Mouse (Mus musculus) small intestine, adult 2 months (tissue): ENCODE measurements at regions not wholly inside any gene's neighbourhood (a gene's known extent, or its start where the extent isn't known, plus 50 kb on each side); places are given as distances from the start of the nearest gene placed in this dataset.
"Not testable (repeated sequence)": the region's sequence is repeated elsewhere in the genome, so short reads cannot be mapped to it uniquely, and the experiment has no call there.

ENCODE experiments used
- H3K27ac ChIP-seq: fragments of 200-500 bp; 2 replicates; pipeline ENCODE4 v1.5.1; 2012; ENCODE audit warnings: low read depth, low read length, control low read depth, inconsistent platforms; ENCODE audit not compliant: insufficient read depth
- H3K27me3 ChIP-seq: fragments of 200-500 bp; 2 replicates; pipeline ENCODE4 v1.6.1; 2012; ENCODE audit warnings: mild to moderate bottlenecking, moderate library complexity, low read length, inconsistent platforms; ENCODE audit not compliant: control insufficient read depth, insufficient read depth
- H3K36me3 ChIP-seq: fragments of 200-500 bp; 2 replicates; pipeline ENCODE4 v1.6.1; 2012; ENCODE audit warnings: mild to moderate bottlenecking, low read length, control low read depth, inconsistent platforms; ENCODE audit not compliant: control insufficient read depth, insufficient read depth
- H3K4me1 ChIP-seq: fragments of 200-500 bp; 2 replicates; pipeline ENCODE4 v1.6.1; 2012; ENCODE audit warnings: low read length, inconsistent platforms, mixed read lengths; ENCODE audit not compliant: control insufficient read depth, insufficient read depth, insufficient read length
- H3K4me3 ChIP-seq: fragments of 200-500 bp; 2 replicates; pipeline ENCODE4 v1.5.1; 2012; ENCODE audit warnings: low read depth, mild to moderate bottlenecking, control low read depth, inconsistent platforms, low read length, moderate library complexity
- WGBS: fragments of 180-500 bp; shearing (Covaris S2); methylation state at CpG from one replicate; pipeline ENCODE4 v1.1.7; 2018; 5-methylcytosine and 5-hydroxymethylcytosine counted together

DNA sequence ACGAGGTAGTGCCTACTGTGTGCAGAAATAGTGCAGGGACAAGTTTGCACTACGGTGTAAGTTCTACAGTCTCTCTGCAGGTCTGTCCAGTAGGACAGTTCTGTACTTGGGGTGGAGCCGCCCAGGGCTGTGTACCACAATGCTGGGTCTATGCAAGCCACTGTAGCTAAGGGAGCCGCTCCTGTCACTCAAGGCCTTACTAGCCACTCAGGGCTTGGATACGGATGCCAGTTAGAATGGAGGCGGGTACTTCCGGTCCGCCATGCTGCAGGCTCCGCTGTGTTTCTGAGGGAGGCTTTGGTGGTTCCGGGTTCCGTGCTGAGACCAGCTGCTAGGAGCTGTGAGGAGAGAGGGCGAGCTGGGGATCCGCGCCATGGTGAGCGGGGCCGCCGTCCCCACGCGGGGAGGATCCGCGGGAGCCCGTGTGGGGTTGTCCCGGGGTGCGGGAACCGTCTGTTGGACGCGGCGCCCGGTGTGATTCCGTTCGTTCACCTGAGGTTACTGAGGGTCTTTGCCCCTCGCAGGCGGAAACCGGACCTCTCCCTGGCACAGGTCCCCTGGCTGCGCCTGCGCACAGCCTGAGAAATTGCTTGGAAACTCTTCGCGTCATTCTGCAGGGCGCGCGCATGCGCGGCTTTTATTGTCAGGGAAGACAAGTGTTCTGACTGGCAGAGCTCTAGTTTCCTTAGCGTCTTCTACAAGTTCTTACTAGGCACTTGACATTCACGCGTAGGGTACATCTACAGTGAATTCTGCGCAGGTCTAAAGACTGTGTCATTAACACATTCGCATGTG is 51.0 kb upstream of the Zfp873 start:
- WGBS, result 1% methylated on average over 14 of the region's 48 CpGs
- peak overlapping the region; percentile 33 for H3K4me3 ChIP-seq
- not testable (repeated sequence) for H3K36me3 ChIP-seq, H3K27ac ChIP-seq, H3K4me1 ChIP-seq, H3K27me3 ChIP-seq
